Mouse (Mus musculus): ENCODE results near the gene 9630041A04Rik. TPM values are rescaled to one million over a fixed set of nuclear protein-coding genes. Genes with fewer than 3 reads are reported as not detected.

9630041A04Rik gene
- total and polyA plus RNA-seq, 3 experiments = not detected

DNA sequence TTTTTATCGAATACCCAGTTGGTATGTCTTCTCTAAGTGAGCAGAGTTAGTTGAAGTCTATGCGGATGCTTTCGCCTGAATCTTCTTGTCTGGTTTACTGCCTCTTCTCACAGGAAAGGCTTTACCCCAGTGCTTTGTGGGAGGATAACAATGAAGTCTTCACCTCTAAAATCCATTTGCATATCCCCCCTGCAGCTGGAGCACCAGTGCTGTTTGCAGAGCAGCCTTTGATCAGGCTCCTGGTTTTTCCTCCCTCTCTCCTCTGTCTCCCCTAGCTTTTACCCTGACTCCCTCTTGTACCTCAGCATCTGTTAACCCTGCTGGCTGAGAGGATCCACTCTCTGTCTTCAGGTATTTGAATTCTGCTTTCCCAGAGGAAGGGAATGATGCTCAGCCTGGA is 88.5 kb downstream of the 9630041A04Rik start:
- dilution Hi-C loops (cut with MboI; ENCODE audit: extremely low pct_ligation_motif_present, extremely low pct_unique_long_range_greater_than_20kb, low sequenced_read_pairs) (no loop called here), in situ Hi-C loops (cut with MboI; ENCODE audit: low pct_ligation_motif_present, low pct_unique_long_range_greater_than_20kb, low sequenced_read_pairs) (no loop called here)
- Histone ChIP-seq H3K36me3 (replicated peaks in 1 of 2; ENCODE audit: control insufficient read depth in 1 of 2, insufficient read depth in 1 of 2, low read length in 1 of 2) (no peaks in the 10 kb centered on the region), H3K4me3 (replicated peaks in 1 of 3; ENCODE audit: low read depth in 2 of 3, low read length in 2 of 3, poor library complexity in 1 of 3) (no peak overlapping the region), H3K4me1 (ENCODE audit: control insufficient read depth in 1 of 2, insufficient read depth in 2 of 2) (no peaks in the 10 kb centered on the region), H3K79me2 (replicated peaks; ENCODE audit: control insufficient read depth, extremely low read depth, insufficient read depth, poor library complexity, severe bottlenecking) (no peaks in the 10 kb centered on the region), H3K9me3 (replicated peaks; ENCODE audit: low read length) (peaks cover 65% of the 10 kb centered on the region), H3K4me2 (ENCODE audit: insufficient read depth, low read depth, poor library complexity, severe bottlenecking) (no peak overlapping the region), H3K27ac (ENCODE audit: insufficient read depth, low read depth) (no peak overlapping the region), H3K9ac (ENCODE audit: insufficient read depth, low read depth) (no peak overlapping the region), H3K27me3 (replicated peaks) (no peaks in the 10 kb centered on the region)
- no peak for DNase-seq (ENCODE audit: extremely low read depth)
- TF ChIP-seq HCFC1 (IDR thresholded peaks at IDR 0.05; ENCODE audit: low read depth, low read length) (no peak), USF2 (conservative IDR thresholded peaks at IDR 0.05; ENCODE audit: low read depth, low read length) (no peak), RCOR1 (conservative IDR thresholded peaks at IDR 0.05; ENCODE audit: low read depth, low read length) (no peak), USF1 (IDR thresholded peaks at IDR 0.05; ENCODE audit: low read depth, low read length) (no peak)

DNA sequence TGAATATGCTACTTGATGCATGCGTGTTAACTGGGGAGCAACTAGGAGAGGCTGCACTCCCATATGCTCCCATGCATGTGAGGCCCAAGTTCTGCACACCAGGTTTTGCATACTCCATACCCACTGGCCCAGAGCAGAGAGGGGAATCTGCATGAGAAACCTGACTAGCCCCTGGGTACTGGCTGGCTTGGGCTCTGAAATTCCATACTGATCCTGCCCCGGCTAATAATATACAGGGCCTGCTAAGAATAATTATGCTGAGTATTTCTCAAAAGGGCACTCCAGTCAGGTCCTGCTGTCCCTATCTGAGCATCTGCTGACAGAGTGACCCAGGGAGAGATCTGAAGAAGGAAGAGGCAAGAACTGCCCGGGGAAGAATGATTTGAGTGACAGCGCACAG is 92.9 kb downstream of the 9630041A04Rik start:
- H3K9ac ChIP-seq (ENCODE audit: insufficient read depth, low read depth) = no peak overlapping the region
- in situ Hi-C loops (cut with MboI; ENCODE audit: low pct_ligation_motif_present, low pct_unique_long_range_greater_than_20kb, low sequenced_read_pairs) = no loop called here

DNA sequence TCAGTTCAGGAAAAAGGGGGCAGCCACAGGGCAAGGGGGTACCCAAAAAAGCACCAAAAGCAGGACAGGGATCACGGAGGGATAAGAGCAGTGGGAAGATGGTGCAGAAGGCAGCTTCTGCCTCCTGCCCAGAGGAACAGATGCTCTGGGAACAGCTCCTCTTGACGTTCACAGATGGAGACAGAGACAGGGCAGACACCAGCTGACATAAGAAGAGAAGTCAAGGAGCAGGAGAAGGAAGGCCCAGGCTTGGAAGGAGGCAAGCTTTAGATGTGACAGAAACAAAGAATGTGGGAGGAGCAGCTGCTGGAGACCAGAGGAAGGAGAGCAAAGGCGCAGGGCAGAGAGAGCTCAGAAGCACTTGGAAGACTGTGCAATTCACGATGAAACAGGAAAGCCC is 94.6 kb downstream of the 9630041A04Rik start:
- Histone ChIP-seq H3K4me3 (replicated peaks in 1 of 3; ENCODE audit: low read depth in 2 of 3, low read length in 2 of 3, poor library complexity in 1 of 3) (no peak overlapping the region), H3K9me3 (replicated peaks; ENCODE audit: low read length) (peaks cover 64% of the 10 kb centered on the region), H3K27ac (ENCODE audit: insufficient read depth, low read depth) (no peak overlapping the region), H3K4me2 (ENCODE audit: insufficient read depth, low read depth, poor library complexity, severe bottlenecking) (no peak overlapping the region), H3K27me3 (replicated peaks) (no peaks in the 10 kb centered on the region), H3K36me3 (replicated peaks in 1 of 2; ENCODE audit: control insufficient read depth in 1 of 2, insufficient read depth in 1 of 2, low read length in 1 of 2) (no peaks in the 10 kb centered on the region), H3K79me2 (replicated peaks; ENCODE audit: control insufficient read depth, extremely low read depth, insufficient read depth, poor library complexity, severe bottlenecking) (no peaks in the 10 kb centered on the region), H3K4me1 (ENCODE audit: control insufficient read depth in 1 of 2, insufficient read depth in 2 of 2) (no peaks in the 10 kb centered on the region), H3K9ac (ENCODE audit: insufficient read depth, low read depth) (no peak overlapping the region)
- in situ Hi-C loops (cut with MboI; ENCODE audit: low pct_ligation_motif_present, low pct_unique_long_range_greater_than_20kb, low sequenced_read_pairs) (no loop called here), dilution Hi-C loops (cut with MboI; ENCODE audit: extremely low pct_ligation_motif_present, extremely low pct_unique_long_range_greater_than_20kb, low sequenced_read_pairs) (no loop called here)
- TF ChIP-seq POLR2A (IDR thresholded peaks at IDR 0.05; ENCODE audit: low read depth, low read length) = no peak
- TF ChIP-seq E2F4 (IDR thresholded peaks at IDR 0.05; ENCODE audit: insufficient replicate concordance, low read depth, low read length) = no peak
- TF ChIP-seq TBP (conservative IDR thresholded peaks at IDR 0.05; ENCODE audit: low read depth, low read length) = no peak
- no peak for TF ChIP-seq NRF1 (IDR thresholded peaks at IDR 0.05; ENCODE audit: low read depth, low read length)
- no peak for TF ChIP-seq HCFC1 (IDR thresholded peaks at IDR 0.05; ENCODE audit: low read depth, low read length)
- no peak for TF ChIP-seq MAX (IDR thresholded peaks at IDR 0.05; ENCODE audit: low read length)
- no peak for TF ChIP-seq MEF2A (IDR thresholded peaks at IDR 0.05; ENCODE audit: borderline replicate concordance, low read depth, low read length)
- no peak for TF ChIP-seq CTCF (conservative IDR thresholded peaks at IDR 0.05 in 1 of 2, IDR thresholded peaks at IDR 0.05 in 1 of 2; ENCODE audit: low read depth in 2 of 2, low read length in 2 of 2)
- no peak for TF ChIP-seq USF1 (IDR thresholded peaks at IDR 0.05; ENCODE audit: low read depth, low read length)
- TF ChIP-seq GABPA (IDR thresholded peaks at IDR 0.05; ENCODE audit: insufficient replicate concordance, low read depth, low read length) = no peak
- no peak for TF ChIP-seq SMC3 (IDR thresholded peaks at IDR 0.05; ENCODE audit: low read depth, low read length)
- no peak for TF ChIP-seq PAX5 (IDR thresholded peaks at IDR 0.05; ENCODE audit: low read length)
- DNase-seq (ENCODE audit: extremely low read depth) = no peak

More for the DNA sequence above, 92.9 kb downstream of the 9630041A04Rik start:
- dilution Hi-C loops (cut with MboI; ENCODE audit: extremely low pct_ligation_motif_present, extremely low pct_unique_long_range_greater_than_20kb, low sequenced_read_pairs) = no loop called here
- no peaks in the 10 kb centered on the region for H3K79me2 ChIP-seq (replicated peaks; ENCODE audit: control insufficient read depth, extremely low read depth, insufficient read depth, poor library complexity, severe bottlenecking)
- no peaks in the 10 kb centered on the region for H3K4me1 ChIP-seq (ENCODE audit: control insufficient read depth in 1 of 2, insufficient read depth in 2 of 2)
- no peak overlapping the region for H3K4me2 ChIP-seq (ENCODE audit: insufficient read depth, low read depth, poor library complexity, severe bottlenecking)
- H3K4me3 ChIP-seq (replicated peaks in 1 of 3; ENCODE audit: low read depth in 2 of 3, low read length in 2 of 3, poor library complexity in 1 of 3) = no peak overlapping the region
- H3K9me3 ChIP-seq (replicated peaks; ENCODE audit: low read length) = peaks cover 65% of the 10 kb centered on the region
- no peak for TF ChIP-seq UBTF (IDR thresholded peaks at IDR 0.05; ENCODE audit: low read depth, low read length)
- no peak for TF ChIP-seq EP300 (IDR thresholded peaks at IDR 0.05; ENCODE audit: low read length)
- no peak for TF ChIP-seq MAFK (IDR thresholded peaks at IDR 0.05; ENCODE audit: insufficient replicate concordance, low read length)
- no peak for TF ChIP-seq CHD2 (IDR thresholded peaks at IDR 0.05; ENCODE audit: low read length)
- no peak for TF ChIP-seq RAD21 (IDR thresholded peaks at IDR 0.05; ENCODE audit: low read depth, low read length)
- no peak for TF ChIP-seq MXI1 (IDR thresholded peaks at IDR 0.05; ENCODE audit: low read depth, low read length)
- no peak for TF ChIP-seq HCFC1 (IDR thresholded peaks at IDR 0.05; ENCODE audit: low read depth, low read length)
- no peak for TF ChIP-seq ZC3H11A (IDR thresholded peaks at IDR 0.05; ENCODE audit: low read depth, low read length)
- no peak for TF ChIP-seq SMC3 (IDR thresholded peaks at IDR 0.05; ENCODE audit: low read depth, low read length)
- TF ChIP-seq E2F4 (IDR thresholded peaks at IDR 0.05; ENCODE audit: insufficient replicate concordance, low read depth, low read length) = no peak
- TF ChIP-seq RCOR1 (conservative IDR thresholded peaks at IDR 0.05; ENCODE audit: low read depth, low read length) = no peak
- TF ChIP-seq MEF2A (IDR thresholded peaks at IDR 0.05; ENCODE audit: borderline replicate concordance, low read depth, low read length) = no peak
- TF ChIP-seq USF1 (IDR thresholded peaks at IDR 0.05; ENCODE audit: low read depth, low read length) = no peak
- no peak for TF ChIP-seq GABPA (IDR thresholded peaks at IDR 0.05; ENCODE audit: insufficient replicate concordance, low read depth, low read length)
- TF ChIP-seq SIN3A (IDR thresholded peaks at IDR 0.05; ENCODE audit: low read length) = no peak
- no peaks in the 10 kb centered on the region for H3K36me3 ChIP-seq (replicated peaks in 1 of 2; ENCODE audit: control insufficient read depth in 1 of 2, insufficient read depth in 1 of 2, low read length in 1 of 2)
- H3K27ac ChIP-seq (ENCODE audit: insufficient read depth, low read depth) = no peak overlapping the region
- no peaks in the 10 kb centered on the region for H3K27me3 ChIP-seq (replicated peaks)
- no peak for DNase-seq (ENCODE audit: extremely low read depth)
